Mouse (Mus musculus) hindbrain, postnatal 0 days (tissue): ENCODE data around the gene Susd6. TPM values are rescaled to one million over a fixed set of nuclear protein-coding genes. Genes with fewer than 3 reads are reported as not detected.
"Not testable (repeated sequence)": the region's sequence is repeated elsewhere in the genome, so short reads cannot be mapped to it uniquely, and the experiment has no call there.

Source experiments
- ATAC-seq: fragments of 200-750 bp; cut with Nextera tagmentation; 2 replicates; pipeline ENCODE4 v1.8.0; 2017; ENCODE audit warnings: mild to moderate bottlenecking, moderate TSS enrichment, moderate library complexity
- DNase-seq: peaks from one replicate; pipeline ENCODE4 v3.0.0-alpha.2; 2015; ENCODE audit warnings: low spot score
- H3K27ac ChIP-seq: fragments of 300-500 bp; sonication (generic); 2 replicates; pipeline ENCODE4 v1.5.1; 2014; ENCODE audit warnings: mild to moderate bottlenecking
- H3K27me3 ChIP-seq: fragments of 300-500 bp; sonication (generic); 2 replicates; pipeline ENCODE4 v1.6.1; 2014; ENCODE audit warnings: low read length, mixed read lengths; ENCODE audit not compliant: insufficient read depth
- H3K36me3 ChIP-seq: fragments of 300-500 bp; sonication (generic); 2 replicates; pipeline ENCODE4 v1.6.1; 2014; ENCODE audit warnings: low read length, mixed read lengths; ENCODE audit not compliant: insufficient read depth
- H3K4me1 ChIP-seq: fragments of 300-500 bp; sonication (generic); 2 replicates; pipeline ENCODE4 v1.6.1; 2014; ENCODE audit warnings: antibody characterized with exemption, low read length, mixed read lengths; ENCODE audit not compliant: insufficient read depth
- H3K4me2 ChIP-seq: fragments of 300-500 bp; sonication (generic); 2 replicates; pipeline ENCODE4 v1.6.1; 2014; ENCODE audit warnings: low read depth, mild to moderate bottlenecking, low read length, moderate library complexity, mixed read lengths
- H3K4me3 ChIP-seq: fragments of 300-500 bp; sonication (generic); 2 replicates; pipeline ENCODE4 v1.5.1; 2014; ENCODE audit warnings: low read length
- H3K9ac ChIP-seq: fragments of 300-500 bp; sonication (generic); replicated peaks from 2 replicates; pipeline ENCODE4 v1.6.1; 2014; ENCODE audit warnings: mild to moderate bottlenecking, low read length, moderate library complexity, mixed read lengths
- H3K9me3 ChIP-seq: fragments of 300-500 bp; sonication (generic); 2 replicates; pipeline ENCODE4 v1.6.1; 2016; ENCODE audit warnings: low read length, mixed read lengths
- CTCF ChIP-seq: IDR thresholded peaks from 2 replicates; pipeline ENCODE4 v1.5.1; 2016; ENCODE audit warnings: antibody characterized with exemption, control low read depth, low read depth
- WGBS: fragments of 180-500 bp; shearing (Covaris S2); extraction: QIAGEN DNeasy Blood & Tissue Kit; methylation state at CpG from one replicate; pipeline ENCODE4 v1.1.7; 2014; 5-methylcytosine and 5-hydroxymethylcytosine counted together
- polyA plus RNA-seq: library from polyadenylated mRNA; unstranded; fragments of >200 nt; fragmentation: Nextera tagmentation; extraction: Ambion mirVana; gene quantifications from 2 replicates; pipeline ENCODE4 v1.2.1, GENCODE M21; 2015
- total RNA-seq: library from RNA; depleted of rRNA; stranded (reverse); fragments of >200 nt; gene quantifications from 2 replicates; pipeline ENCODE4 v1.2.3, GENCODE M21; 2014

Susd6 gene
- total and polyA plus RNA-seq, 2 experiments from 2014 or later, result 9.2 to 26.3 TPM

DNA sequence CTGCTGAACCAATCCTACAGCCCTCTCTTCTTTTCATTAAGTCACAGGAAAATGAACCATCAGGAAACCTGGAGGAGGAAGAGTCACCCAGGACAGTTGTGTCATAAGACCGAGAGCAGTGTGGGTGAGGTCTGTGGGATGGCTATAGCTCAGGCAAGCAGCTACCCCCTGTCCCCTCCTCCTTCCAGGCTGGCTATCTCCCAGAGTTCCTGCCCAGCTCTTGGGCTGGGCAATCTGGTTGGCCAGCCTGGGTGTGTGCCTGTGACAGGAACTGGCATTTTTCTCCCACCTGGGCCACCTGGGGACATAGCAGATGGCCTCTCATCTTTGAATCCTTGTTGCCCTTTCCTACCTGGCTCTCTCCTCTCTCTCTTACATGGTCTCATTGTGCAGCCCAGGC, 6.4 kb upstream of the Susd6 start:
- no peaks in the 10 kb centered on the region for H3K4me1 ChIP-seq
- H3K27ac ChIP-seq, result no peak overlapping the region
- 88% methylated on average over 1 of the region's 1 CpGs for WGBS
- H3K4me3 ChIP-seq, result no peak overlapping the region
- TF ChIP-seq CTCF, result no peak
- peak; percentile 11 for DNase-seq
- H3K9me3 ChIP-seq, result no peaks in the 10 kb centered on the region
- no peaks in the 10 kb centered on the region for H3K36me3 ChIP-seq
- H3K9ac ChIP-seq, result no peak overlapping the region
- no peaks in the 10 kb centered on the region for H3K27me3 ChIP-seq
- H3K4me2 ChIP-seq, result no peak overlapping the region
- ATAC-seq, result no peak

DNA sequence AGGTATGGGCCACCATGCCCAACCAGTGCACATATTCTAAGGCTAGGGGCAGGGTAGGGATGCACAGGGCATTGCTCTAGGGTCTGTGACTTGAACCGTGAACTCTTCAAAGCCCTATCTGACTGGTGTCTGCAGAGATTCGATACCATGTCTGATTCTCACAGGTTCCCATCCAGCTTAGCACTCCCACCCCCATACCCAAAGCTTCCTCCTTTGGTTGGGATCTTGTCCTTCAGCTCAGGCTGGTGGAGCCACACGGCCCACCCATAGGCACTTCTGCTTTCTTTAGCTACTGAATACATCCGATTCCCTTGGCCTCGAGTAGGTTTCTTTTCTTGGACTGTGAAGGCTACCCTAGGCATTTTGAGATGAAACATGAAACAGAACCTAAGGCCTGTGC, 5.3 kb upstream of the Susd6 start:
- 92% methylated on average over 5 of the region's 5 CpGs for WGBS
- Histone ChIP-seq H3K4me3 (no peak overlapping the region), H3K9me3 (no peaks in the 10 kb centered on the region), H3K4me1 (peaks cover 4% of the 10 kb centered on the region), H3K4me2 (no peak overlapping the region), H3K27me3 (no peaks in the 10 kb centered on the region), H3K9ac (no peak overlapping the region), H3K36me3 (no peaks in the 10 kb centered on the region), H3K27ac (no peak overlapping the region)
- no peak for DNase-seq
- ATAC-seq, result no peak
- TF ChIP-seq CTCF, result no peak

DNA sequence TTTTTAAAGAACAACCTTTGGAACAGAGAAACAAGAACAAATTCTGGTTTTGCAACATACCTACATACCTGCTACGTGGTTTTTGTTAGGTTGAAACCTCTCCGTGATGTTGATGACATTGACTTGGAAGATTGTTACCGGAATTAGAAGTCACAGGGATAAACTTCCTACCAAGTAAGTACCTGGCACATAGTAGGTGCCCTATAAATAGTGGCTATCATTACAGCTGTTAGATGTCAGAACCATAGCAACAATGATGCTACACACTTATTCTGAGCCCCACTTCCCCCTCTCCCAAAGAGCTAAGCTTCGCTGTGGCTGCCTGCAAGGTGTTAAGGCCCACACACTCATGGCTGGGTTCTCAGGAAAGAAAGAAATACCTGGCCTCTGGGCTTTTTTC, 4.7 kb upstream of the Susd6 start:
- ATAC-seq (no peak), DNase-seq (no peak)
- no peaks in the 10 kb centered on the region for H3K27me3 ChIP-seq
- no peak for TF ChIP-seq CTCF
- H3K9me3 ChIP-seq, result no peaks in the 10 kb centered on the region
- no peak overlapping the region for H3K4me3 ChIP-seq
- no peak overlapping the region for H3K9ac ChIP-seq
- H3K27ac ChIP-seq, result no peak overlapping the region
- no peaks in the 10 kb centered on the region for H3K36me3 ChIP-seq
- WGBS, result 92% methylated on average over 4 of the region's 4 CpGs
- no peak overlapping the region for H3K4me2 ChIP-seq
- H3K4me1 ChIP-seq, result peaks cover 4% of the 10 kb centered on the region

DNA sequence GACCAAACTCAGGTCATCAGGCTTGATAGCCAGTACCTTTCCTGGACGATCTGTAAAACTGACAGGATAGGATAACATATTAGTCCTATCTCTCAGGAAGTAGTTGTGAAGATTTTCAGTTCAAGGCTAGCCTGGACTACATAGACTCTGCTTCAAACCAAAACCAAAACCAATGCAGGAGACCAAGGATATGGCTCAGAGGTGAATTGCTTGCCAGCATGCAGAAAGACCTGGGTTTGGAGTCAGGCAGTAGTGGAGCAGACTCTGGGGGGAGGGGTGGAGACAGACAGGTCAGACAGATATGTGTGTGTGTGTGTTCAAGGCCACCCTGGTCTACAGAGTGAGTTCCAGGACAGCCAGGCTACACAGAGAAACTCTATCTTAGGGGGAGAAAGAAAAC, 3.7 kb upstream of the Susd6 start:
- no peak for TF ChIP-seq CTCF
- WGBS, result 80% methylated on average over 1 of the region's 1 CpGs
- Histone ChIP-seq H3K27me3 (no peaks in the 10 kb centered on the region), H3K9me3 (no peaks in the 10 kb centered on the region), H3K9ac (no peak overlapping the region), H3K4me2 (no peak overlapping the region), H3K4me1 (peaks cover 4% of the 10 kb centered on the region), H3K4me3 (no peak overlapping the region), H3K36me3 (no peaks in the 10 kb centered on the region), H3K27ac (no peak overlapping the region)
- ATAC-seq (no peak), DNase-seq (no peak)

DNA sequence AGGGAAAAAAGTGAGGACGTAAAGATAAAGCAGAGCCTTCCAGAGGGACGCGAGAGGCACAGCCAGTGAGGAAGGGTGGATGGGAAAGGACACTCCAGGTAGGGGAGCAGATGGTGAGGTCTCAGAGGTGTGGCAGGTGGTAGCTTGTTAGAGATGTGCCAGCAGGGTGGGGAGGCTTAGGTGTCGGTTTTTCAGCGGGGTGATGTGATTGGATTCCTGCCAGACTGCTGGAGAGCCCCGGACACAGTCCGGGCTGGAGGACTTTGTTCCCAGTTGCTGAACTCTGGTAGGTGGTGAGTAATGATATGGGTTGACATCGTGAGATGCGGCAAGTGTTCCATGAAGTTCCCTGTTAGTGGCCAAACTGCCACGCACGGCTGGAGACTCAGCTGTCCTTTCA, 2.7 kb upstream of the Susd6 start:
- H3K9ac ChIP-seq, result no peak overlapping the region
- 37% methylated on average over 11 of the region's 11 CpGs for WGBS
- peaks cover 4% of the 10 kb centered on the region for H3K4me1 ChIP-seq

DNA sequence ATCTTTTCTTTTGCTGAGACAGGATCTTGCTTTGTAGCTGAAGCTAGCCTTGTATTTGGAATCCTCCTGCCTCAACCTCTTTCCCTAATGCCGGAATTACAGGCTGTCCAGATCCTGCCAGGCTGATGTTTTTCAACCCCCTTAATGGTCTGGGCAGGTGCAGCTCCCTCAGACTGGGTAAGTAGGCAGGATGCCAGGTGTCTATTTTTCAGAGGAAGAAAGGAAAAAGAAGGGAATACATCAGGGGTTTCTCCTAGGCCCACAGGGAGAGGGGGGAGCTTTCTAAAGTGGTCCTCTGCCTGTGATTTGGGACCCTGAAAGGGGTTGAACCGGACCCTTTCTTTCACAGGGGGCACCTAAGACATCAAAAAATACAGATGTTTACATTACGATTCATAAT, 2.1 kb upstream of the Susd6 start:
- Histone ChIP-seq H3K27me3 (no peaks in the 10 kb centered on the region), H3K4me2 (no peak overlapping the region), H3K27ac (no peak overlapping the region), H3K4me1 (peaks cover 4% of the 10 kb centered on the region), H3K9ac (no peak overlapping the region), H3K4me3 (no peak overlapping the region), H3K36me3 (no peaks in the 10 kb centered on the region), H3K9me3 (no peaks in the 10 kb centered on the region)
- 79% methylated on average over 3 of the region's 3 CpGs for WGBS
- DNase-seq (no peak), ATAC-seq (no peak)
- TF ChIP-seq CTCF, result no peak

More for the DNA sequence above, 2.7 kb upstream of the Susd6 start:
- Histone ChIP-seq H3K27me3 (no peaks in the 10 kb centered on the region), H3K4me2 (no peak overlapping the region), H3K27ac (no peak overlapping the region), H3K36me3 (no peaks in the 10 kb centered on the region), H3K9me3 (no peaks in the 10 kb centered on the region), H3K4me3 (no peak overlapping the region)
- no peak for ATAC-seq
- DNase-seq, result no peak
- TF ChIP-seq CTCF, result no peak

DNA sequence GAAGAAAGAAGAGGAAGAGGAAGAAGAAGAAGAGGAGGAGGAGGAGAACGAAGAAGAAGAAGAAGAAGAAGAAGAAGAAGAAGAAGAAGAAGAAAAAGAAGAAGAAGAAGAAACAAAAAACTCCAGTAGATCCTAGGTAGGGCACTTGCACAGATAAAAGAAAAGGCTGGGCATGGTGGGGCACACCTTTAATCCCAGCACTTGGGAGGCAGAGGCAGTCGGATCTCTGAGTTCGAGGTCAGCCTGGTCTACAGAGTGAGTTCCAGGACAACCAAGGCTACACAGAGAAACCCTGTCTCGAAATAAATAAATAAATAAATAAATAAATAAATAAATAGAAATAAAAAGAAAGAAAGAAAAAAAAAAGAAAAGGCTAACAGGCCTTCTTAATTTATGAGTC, 1.0 kb upstream of the Susd6 start:
- H3K9me3 ChIP-seq, result not testable (repeated sequence)

More for the DNA sequence above, 1.0 kb upstream of the Susd6 start:
- H3K4me2 ChIP-seq, H3K36me3 ChIP-seq, DNase-seq, H3K27me3 ChIP-seq, H3K4me3 ChIP-seq, H3K9ac ChIP-seq, H3K4me1 ChIP-seq, H3K27ac ChIP-seq, ATAC-seq: not testable (repeated sequence)
- 84% methylated on average over 4 of the region's 4 CpGs for WGBS
